Mouse (Mus musculus) midbrain, embryonic 11.5 days (tissue): Measurements from ENCODE around the gene Cd2. TPM values are rescaled to one million over a fixed set of nuclear protein-coding genes. Genes with fewer than 3 reads are reported as not detected.

Experiments used
- ATAC-seq: fragments of 200-750 bp; cut with Nextera tagmentation; 2 replicates; pipeline ENCODE4 v1.8.0; 2017; ENCODE audit warnings: moderate TSS enrichment, moderate library complexity; ENCODE audit not compliant: low FRiP score
- DNase-seq: peaks from one replicate; pipeline ENCODE4 v3.0.0; 2015; ENCODE audit warnings: low spot score; ENCODE audit errors: missing footprints
- H3K27ac ChIP-seq: fragments of 300-500 bp; sonication (generic); 2 replicates; pipeline ENCODE4 v1.5.1; 2014; ENCODE audit warnings: low read depth, low read length
- H3K27me3 ChIP-seq: fragments of 300-500 bp; sonication (generic); 2 replicates; pipeline ENCODE4 v1.6.1; 2014; ENCODE audit warnings: mild to moderate bottlenecking, low read length, moderate library complexity, mixed read lengths; ENCODE audit not compliant: control insufficient read depth, insufficient read depth
- H3K36me3 ChIP-seq: fragments of 300-500 bp; sonication (generic); 2 replicates; pipeline ENCODE4 v1.6.1; 2014; ENCODE audit warnings: mild to moderate bottlenecking, low read length, moderate library complexity, mixed read lengths; ENCODE audit not compliant: control insufficient read depth, insufficient read depth
- H3K4me1 ChIP-seq: fragments of 300-500 bp; sonication (generic); 2 replicates; pipeline ENCODE4 v1.6.1; 2014; ENCODE audit warnings: low read length; ENCODE audit not compliant: control insufficient read depth, insufficient read depth
- H3K4me2 ChIP-seq: fragments of 300-500 bp; sonication (generic); 2 replicates; pipeline ENCODE4 v1.6.1; 2014; ENCODE audit warnings: mild to moderate bottlenecking, moderate library complexity
- H3K4me3 ChIP-seq: fragments of 300-500 bp; sonication (generic); 2 replicates; pipeline ENCODE4 v1.5.1; 2014; ENCODE audit warnings: low read depth, low read length
- H3K9ac ChIP-seq: fragments of 300-500 bp; sonication (generic); 2 replicates; pipeline ENCODE4 v1.6.1; 2014; ENCODE audit warnings: low read length
- H3K9me3 ChIP-seq: fragments of 300-500 bp; sonication (generic); 2 replicates; pipeline ENCODE4 v1.6.1; 2016; ENCODE audit warnings: low read length; ENCODE audit not compliant: control insufficient read depth
- WGBS: fragments of 180-500 bp; shearing (Covaris S2); extraction: QIAGEN DNeasy Blood & Tissue Kit; methylation state at CpG from one replicate; pipeline ENCODE4 v1.1.7; 2014; 5-methylcytosine and 5-hydroxymethylcytosine counted together
- polyA plus RNA-seq: library from polyadenylated mRNA; unstranded; fragments of >200 nt; fragmentation: Nextera tagmentation; extraction: Ambion mirVana; gene quantifications from 2 replicates; pipeline ENCODE4 v1.2.1, GENCODE M21; 2014

Cd2 gene
- polyA plus RNA-seq, 1 experiment from 2014 or later, result not detected

DNA sequence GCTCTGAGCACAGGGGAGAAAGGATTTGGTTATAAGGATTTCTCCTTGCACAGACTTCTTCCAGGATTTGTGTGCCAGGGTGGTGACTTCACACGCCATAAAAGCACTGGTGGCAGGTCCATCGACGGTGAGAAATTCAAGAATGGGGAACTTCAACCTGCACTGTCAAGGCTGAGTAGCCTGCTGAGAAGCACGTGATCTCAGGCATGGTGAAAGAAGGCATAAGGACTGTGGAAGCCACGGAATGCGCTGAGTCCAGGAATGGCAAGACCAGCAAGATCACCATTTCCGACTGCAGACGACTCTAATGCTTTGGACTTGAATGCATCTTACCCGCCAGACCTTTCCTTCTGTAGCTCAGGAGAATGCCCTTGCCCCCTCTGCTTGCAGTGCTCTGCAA, 23.2 kb upstream of the Cd2 start:
- Histone ChIP-seq H3K36me3 (no peaks in the 10 kb centered on the region), H3K4me3 (no peak overlapping the region), H3K4me1 (no peaks in the 10 kb centered on the region), H3K27me3 (no peaks in the 10 kb centered on the region), H3K9ac (no peak overlapping the region), H3K9me3 (no peaks in the 10 kb centered on the region), H3K27ac (no peak overlapping the region), H3K4me2 (no peak overlapping the region)
- no peak for ATAC-seq
- DNase-seq, result no peak
- WGBS, result 76% methylated on average over 9 of the region's 9 CpGs

DNA sequence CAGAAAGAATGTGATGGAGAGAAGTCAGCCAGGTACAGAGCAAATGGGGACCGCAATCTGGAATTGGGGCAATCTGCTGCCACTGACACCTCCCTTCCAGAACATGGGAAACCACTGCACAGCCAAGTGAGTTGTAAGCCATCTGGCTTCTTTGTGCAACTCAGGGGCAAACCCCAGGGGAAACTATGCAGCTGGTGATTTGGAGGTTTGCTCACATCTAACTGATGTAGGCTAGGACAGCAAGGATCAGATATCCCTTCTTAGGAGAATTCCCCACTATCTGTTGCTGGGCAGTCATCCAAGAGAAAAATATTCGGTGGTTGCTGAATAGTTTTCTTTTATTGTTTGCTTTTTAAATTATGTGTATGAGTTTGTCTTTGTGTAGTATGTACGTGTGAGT, 21.9 kb upstream of the Cd2 start:
- Histone ChIP-seq H3K4me2 (no peak overlapping the region), H3K4me1 (no peaks in the 10 kb centered on the region), H3K4me3 (no peak overlapping the region), H3K27me3 (no peaks in the 10 kb centered on the region), H3K9me3 (no peaks in the 10 kb centered on the region), H3K9ac (no peak overlapping the region), H3K36me3 (no peaks in the 10 kb centered on the region), H3K27ac (no peak overlapping the region)
- ATAC-seq (no peak), DNase-seq (no peak)
- 88% methylated on average over 3 of the region's 3 CpGs for WGBS

GRCm38 (mm10) chr3:101306090-101306489, 18.4 kb upstream of the Cd2 start:
- H3K9me3 ChIP-seq, result no peaks in the 10 kb centered on the region
- no peaks in the 10 kb centered on the region for H3K27me3 ChIP-seq
- 85% methylated on average over 9 of the region's 9 CpGs for WGBS
- ATAC-seq (no peak), DNase-seq (no peak)
- H3K4me1 ChIP-seq, result no peaks in the 10 kb centered on the region
- no peak overlapping the region for H3K4me2 ChIP-seq
- H3K4me3 ChIP-seq, result no peak overlapping the region
- H3K9ac ChIP-seq, result no peak overlapping the region
- no peaks in the 10 kb centered on the region for H3K36me3 ChIP-seq
- H3K27ac ChIP-seq, result no peak overlapping the region

DNA sequence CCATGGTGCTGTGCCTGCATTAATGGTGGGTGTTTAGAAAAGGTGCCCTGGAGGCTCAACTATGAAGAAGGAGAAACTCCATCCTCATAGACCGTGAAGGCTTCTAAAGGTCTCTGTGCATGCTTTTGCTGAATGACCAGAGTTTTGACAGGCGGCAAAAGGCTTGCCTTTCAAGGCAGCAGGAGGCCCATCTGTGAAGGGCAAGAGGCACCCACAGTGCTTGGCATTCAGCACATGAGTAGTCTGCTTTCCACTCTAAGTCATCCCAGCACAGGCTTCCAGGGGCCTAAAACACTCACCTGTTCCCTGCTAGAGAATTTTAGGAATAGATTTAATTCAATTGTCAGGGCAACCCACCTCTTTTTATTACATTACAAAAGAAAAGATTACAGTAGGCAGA, 17.3 kb upstream of the Cd2 start:
- WGBS, result 85% methylated on average over 2 of the region's 2 CpGs
- Histone ChIP-seq H3K4me3 (no peak overlapping the region), H3K9me3 (no peaks in the 10 kb centered on the region), H3K27ac (no peak overlapping the region), H3K36me3 (no peaks in the 10 kb centered on the region), H3K27me3 (no peaks in the 10 kb centered on the region), H3K9ac (no peak overlapping the region), H3K4me2 (no peak overlapping the region), H3K4me1 (peaks cover 4% of the 10 kb centered on the region)
- DNase-seq (no peak), ATAC-seq (no peak)

DNA sequence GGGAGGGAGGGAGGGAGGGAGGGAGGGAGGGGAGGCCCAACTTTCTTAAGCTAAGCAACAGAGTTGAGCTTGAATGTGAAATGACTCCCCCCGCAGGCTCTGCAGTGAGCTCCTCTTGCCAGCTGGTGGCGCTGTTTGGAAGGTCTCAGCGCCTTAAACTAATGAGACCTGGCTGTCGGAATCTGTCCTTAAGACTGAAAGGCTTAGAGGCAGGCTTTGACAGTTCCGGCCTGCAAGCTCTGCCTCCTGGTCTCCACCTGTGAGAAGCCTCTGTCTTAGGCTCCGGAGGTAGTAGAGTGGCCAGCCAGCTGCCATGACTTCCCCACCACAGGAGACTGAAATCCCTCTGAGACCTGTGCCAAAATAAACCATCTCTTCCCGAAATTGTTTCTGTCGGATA, 16.4 kb upstream of the Cd2 start:
- peaks cover 8% of the 10 kb centered on the region for H3K4me1 ChIP-seq
- no peak overlapping the region for H3K4me3 ChIP-seq
- no peak overlapping the region for H3K9ac ChIP-seq
- ATAC-seq (no peak), DNase-seq (peak; percentile 98)
- 23% methylated on average over 8 of the region's 8 CpGs for WGBS
- no peaks in the 10 kb centered on the region for H3K9me3 ChIP-seq
- H3K27me3 ChIP-seq, result no peaks in the 10 kb centered on the region
- H3K36me3 ChIP-seq, result no peaks in the 10 kb centered on the region
- no peak overlapping the region for H3K27ac ChIP-seq
- no peak overlapping the region for H3K4me2 ChIP-seq

DNA sequence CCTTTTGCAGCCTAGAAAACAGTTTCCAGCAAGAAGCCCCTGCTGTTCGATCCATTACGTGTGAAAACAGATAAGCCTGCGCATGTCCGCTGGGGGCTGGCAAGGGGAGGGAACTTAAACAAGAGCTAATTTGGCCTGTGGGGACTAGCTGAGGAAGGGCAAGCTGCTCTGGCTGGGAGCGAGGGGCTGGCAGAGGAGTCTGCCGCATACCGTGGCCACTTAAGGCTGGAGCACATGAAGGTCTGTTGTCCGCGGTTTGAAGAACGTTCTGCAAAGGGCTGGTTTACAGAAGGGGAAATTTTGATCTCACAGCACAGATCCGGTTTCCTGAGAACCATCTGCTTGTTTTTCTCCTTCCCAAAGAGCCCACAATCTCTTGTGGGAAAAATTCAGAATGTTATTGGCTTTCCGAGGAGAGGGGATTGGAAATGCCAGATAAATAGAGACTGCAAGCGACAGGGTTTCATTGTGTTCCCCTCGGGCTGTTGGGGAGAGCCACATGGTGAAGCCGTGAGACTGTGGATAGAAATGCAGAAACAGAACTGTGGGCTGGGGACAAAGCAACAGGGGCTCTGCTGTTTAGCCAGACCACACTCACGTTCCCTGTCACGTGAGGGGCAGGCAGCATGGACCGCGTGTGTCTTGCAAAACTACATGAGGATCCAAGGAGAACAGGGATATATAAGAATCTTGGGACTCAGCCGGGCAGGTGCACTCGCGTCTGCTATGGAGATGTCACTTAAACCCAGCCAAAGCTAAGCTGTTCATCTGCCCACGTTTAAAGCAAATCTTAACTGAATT, 12.7 kb upstream of the Cd2 start:
- ATAC-seq (peak; percentile 22; the same call in 1 of the 2 replicates), DNase-seq (peak; percentile 92)
- H3K9me3 ChIP-seq, result no peaks in the 10 kb centered on the region
- H3K4me2 ChIP-seq, result peak overlapping the region; percentile 23; the same call in 1 of the 2 replicates
- peak overlapping the region; percentile 34; the same call in 1 of the 2 replicates for H3K9ac ChIP-seq
- H3K4me3 ChIP-seq, result no peak overlapping the region
- H3K27me3 ChIP-seq, result peaks cover 3% of the 10 kb centered on the region
- H3K4me1 ChIP-seq, result peaks cover 8% of the 10 kb centered on the region
- H3K36me3 ChIP-seq, result no peaks in the 10 kb centered on the region
- no peak overlapping the region for H3K27ac ChIP-seq
- 31% methylated on average over 23 of the region's 23 CpGs for WGBS

GRCm38 (mm10) chr3:101299591-101299990, 11.9 kb upstream of the Cd2 start:
- H3K27ac ChIP-seq, result no peak overlapping the region
- no peak for ATAC-seq

GRCm38 (mm10) chr3:101297221-101297620, 9.5 kb upstream of the Cd2 start:
- WGBS, result 91% methylated on average over 5 of the region's 5 CpGs
- Histone ChIP-seq H3K4me2 (no peak overlapping the region), H3K27ac (no peak overlapping the region), H3K9me3 (no peaks in the 10 kb centered on the region), H3K4me3 (no peak overlapping the region), H3K9ac (no peak overlapping the region), H3K4me1 (peaks cover 8% of the 10 kb centered on the region), H3K36me3 (no peaks in the 10 kb centered on the region), H3K27me3 (peaks cover 3% of the 10 kb centered on the region)
- no peak for ATAC-seq
- no peak for DNase-seq

More at GRCm38 (mm10) chr3:101299591-101299990, 11.9 kb upstream of the Cd2 start:
- Histone ChIP-seq H3K4me1 (peaks cover 8% of the 10 kb centered on the region), H3K4me3 (no peak overlapping the region), H3K9ac (no peak overlapping the region), H3K9me3 (no peaks in the 10 kb centered on the region), H3K36me3 (no peaks in the 10 kb centered on the region), H3K27me3 (peaks cover 3% of the 10 kb centered on the region), H3K4me2 (no peak overlapping the region)
- DNase-seq, result no peak
- WGBS, result 72% methylated on average over 6 of the region's 6 CpGs

- Histone ChIP-seq H3K36me3 (no peaks in the 10 kb centered on the region), H3K4me2 (no peak overlapping the region), H3K27ac (no peak overlapping the region), H3K4me3 (no peak overlapping the region), H3K9ac (no peak overlapping the region), H3K4me1 (peaks cover 8% of the 10 kb centered on the region), H3K27me3 (peaks cover 3% of the 10 kb centered on the region), H3K9me3 (no peaks in the 10 kb centered on the region)
- DNase-seq (no peak), ATAC-seq (no peak)
- whole genome bisulfite sequencing, result 63% methylated on average over 15 of the region's 15 CpGs
Observed at GRCm38 (mm10) chr3:101295931-101296820, 8.4 kb upstream of the Cd2 start.
